Mouse (Mus musculus): ENCODE data around the gene Wdfy2.

Gene Wdfy2

DNA sequence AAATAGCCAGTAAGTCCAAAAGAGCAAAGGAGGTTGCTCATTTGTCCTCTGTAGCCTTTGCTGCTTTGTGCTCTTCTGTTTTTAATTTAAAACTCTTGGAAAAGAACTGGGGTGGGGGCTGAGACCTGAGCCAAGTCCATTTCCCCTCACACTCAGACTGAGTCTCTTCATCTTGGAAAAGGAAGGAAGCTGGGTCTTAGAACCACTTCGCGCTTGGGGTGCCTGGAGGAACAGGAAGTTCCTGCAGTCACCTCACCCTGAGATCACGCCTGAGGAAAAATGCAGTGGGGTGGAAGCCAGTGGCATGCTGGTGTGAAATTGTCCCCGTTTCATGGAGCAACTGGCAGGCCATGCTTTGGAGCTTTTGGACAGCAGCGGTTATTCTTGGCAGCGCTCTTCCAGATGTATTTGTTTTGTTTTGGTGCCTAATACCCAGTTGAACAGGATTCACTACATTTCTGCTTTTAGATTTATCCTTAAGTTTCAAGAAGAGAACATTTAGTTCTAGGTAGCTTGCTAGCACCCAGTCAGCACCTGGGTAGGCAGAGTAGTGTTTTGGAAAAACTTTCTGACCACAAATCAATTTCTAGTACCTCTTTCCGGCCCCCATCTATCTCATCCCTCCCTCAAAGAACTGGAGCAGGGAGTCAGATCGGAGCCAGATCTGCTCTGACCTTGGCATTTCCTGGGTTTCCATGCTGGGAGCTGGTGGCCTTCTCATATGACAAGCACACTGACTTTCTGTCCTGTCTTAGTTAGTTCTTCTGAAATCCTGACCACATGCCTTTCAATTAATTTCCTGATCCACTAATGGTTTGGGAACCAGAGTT is 7.7 kb downstream of the Wdfy2 start:
- peak; percentile 78 for DNase-seq

DNA sequence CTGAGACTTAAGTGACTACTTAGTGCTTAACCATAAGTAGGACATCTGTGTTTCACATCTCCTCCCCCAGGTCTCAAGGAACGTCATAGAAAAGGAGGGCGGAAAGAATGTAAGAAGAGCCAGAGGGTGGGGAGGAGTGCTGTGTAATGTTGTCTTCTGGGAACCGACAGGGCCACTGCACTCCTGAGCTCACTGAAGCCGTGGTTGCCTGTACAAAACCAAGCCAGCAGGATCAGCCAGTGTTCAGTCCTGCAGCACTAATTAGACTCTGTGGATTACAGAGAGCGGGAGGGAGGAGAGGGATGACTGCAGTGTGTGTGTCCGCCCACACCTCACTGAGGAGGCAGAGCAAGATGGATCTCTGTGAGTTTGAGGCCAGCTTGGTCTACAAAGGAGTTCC is 13.5 kb downstream of the Wdfy2 start:
- peak; percentile 65 for DNase-seq

DNA sequence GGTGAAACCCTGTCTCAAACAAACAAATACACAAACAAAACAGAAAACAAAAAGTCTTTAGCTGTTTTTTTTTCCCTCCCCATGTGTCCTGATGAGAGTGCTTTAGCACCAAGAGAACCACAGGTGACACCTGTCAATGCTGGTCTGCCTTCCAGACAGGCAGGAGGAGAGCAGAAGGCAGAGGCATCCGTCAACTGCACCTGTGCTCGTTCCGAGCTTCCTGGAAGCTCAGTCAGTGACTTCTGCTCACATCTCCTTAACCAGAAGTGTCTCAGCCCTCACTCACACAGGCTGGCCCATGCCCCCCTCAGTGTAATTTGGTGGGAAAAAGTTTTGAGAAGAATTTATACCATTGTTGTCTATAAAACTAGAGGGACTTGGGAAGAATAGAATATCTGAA is 15.4 kb downstream of the Wdfy2 start:
- DNase-seq = no peak

GRCm38 (mm10) chr14:62855077-62855835 is 17.8 kb downstream of the Wdfy2 start:
- DNase-seq = no peak

GRCm38 (mm10) chr14:62855863-62856262 is 18.4 kb downstream of the Wdfy2 start:
- no peak for DNase-seq

DNA sequence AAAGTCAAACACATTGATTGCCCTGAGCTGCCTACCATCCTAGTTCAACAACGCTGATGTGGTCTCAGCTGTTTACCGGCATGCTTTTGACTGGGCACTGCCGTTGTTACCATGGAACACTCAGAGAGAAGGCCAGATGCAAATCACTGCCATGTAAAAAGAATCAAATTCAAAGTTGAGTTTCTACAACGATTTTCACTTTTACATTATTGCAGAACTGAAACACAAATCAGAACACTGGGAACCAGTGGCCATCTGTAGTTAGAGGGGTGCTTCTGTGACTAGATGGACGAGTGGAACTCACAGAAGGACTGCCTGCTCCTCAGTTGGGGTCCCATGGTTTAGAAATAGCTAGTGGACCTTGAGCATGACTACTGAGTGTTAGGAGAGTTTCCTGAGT is 19.0 kb downstream of the Wdfy2 start:
- no peak for DNase-seq

- DNase-seq = no peak
These were observed 20.4 kb downstream of the Wdfy2 start for GRCm38 (mm10) chr14:62857879-62858278.

DNA sequence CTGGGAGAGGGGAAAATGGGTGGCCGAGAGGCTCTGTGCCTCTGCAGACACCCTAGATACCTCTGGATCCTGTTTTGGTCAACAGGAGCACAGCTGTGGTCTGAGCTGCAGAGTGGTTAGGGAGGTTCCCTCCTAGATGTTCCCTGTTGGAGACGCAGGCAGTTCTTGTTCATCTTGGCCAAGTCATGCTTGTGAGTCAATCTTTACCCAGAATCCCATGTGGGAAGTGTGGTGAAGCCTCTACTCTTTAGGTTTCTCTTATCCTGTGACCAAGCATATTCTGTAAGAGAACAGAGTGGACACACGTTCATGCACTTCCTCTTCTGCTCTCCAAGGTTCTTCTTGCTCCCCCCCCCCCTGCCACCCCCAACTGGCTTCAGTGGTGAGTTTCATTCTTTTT is 20.8 kb downstream of the Wdfy2 start:
- DNase-seq = no peak

GRCm38 (mm10) chr14:62862564-62862963 is 25.1 kb downstream of the Wdfy2 start:
- DNase-seq = no peak

- DNase-seq = no peak
These were observed 26.8 kb downstream of the Wdfy2 start for GRCm38 (mm10) chr14:62864254-62864653.

DNA sequence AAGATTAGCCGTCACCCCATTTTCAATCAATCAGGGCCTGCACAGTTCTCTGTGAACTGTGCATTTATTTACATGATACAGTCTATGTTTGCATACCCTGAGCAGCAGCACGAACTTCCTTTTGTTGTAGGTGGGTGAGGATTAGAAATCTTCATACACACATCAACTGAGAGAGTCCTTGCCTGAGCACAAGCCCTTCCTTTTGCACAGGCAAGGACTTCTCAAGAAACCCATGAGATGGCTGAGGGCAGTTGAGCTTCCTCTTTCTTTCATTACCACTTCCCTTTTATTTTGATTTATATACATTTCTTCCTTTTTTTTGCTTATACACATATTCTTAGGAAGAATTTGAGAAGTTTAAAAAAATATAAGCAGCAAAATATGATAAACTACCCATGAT is 27.9 kb downstream of the Wdfy2 start:
- no peak for DNase-seq

DNA sequence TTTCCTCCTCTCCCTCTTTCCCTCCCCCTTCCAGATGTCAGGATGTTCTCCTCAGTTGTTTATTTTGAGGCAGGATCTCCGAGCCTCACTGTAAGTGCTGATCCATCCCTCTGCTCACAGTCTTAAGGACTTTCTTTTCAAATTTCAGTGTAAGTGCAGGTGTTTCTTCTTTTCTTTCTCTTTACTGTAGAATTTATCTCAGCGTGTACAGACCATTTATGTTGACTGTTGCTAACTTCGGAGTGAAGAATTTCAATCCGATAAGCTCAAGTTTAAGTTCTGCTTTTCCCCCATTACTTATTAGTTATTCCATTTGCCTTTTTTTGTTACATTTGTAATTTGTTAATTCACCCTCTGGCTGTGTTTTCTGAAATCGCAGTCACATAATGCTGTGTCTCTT is 29.6 kb downstream of the Wdfy2 start:
- no peak for DNase-seq

- no peak for DNase-seq
These were observed 30.1 kb downstream of the Wdfy2 start for GRCm38 (mm10) chr14:62867576-62867975.

DNA sequence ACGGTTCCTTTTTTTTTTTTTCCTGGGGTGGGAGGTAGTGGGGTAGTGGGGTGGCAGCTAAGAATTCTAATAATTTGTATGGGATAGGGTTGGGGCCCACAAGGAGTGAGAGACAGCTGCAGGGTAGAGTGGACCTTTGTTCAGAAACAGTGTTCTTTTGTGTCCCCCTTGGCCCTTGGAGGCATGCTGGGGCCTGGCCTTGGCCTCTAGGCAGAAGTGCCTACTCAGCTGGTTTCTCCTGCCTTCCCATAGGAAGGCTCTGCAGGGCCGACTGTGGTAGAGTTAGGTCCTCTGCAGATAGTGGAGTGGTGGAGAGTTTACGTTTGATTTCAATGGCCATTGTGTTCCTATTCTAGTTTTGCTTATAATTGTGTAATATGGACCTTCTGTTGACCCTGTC is 30.8 kb downstream of the Wdfy2 start:
- DNase-seq = no peak

DNA sequence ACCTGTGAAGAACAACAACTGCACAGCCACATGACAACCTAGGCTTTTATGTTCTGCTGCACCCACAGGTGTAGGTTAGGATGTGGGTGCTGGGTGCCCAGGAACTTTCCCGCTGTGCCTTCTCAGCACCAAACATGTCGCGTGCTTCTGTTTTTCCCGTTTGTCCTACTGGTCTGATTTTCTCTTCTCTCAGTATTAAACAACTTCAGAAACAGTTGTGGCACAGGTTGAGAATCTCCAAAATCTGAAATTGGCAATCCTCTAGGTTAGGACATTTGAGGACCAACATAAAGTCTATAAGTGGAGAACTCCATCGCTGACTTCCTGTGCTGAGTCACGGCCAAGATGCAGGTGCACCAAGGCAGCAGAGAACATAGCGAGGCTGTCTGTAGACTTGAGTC is 32.8 kb downstream of the Wdfy2 start:
- DNase-seq = no peak

DNA sequence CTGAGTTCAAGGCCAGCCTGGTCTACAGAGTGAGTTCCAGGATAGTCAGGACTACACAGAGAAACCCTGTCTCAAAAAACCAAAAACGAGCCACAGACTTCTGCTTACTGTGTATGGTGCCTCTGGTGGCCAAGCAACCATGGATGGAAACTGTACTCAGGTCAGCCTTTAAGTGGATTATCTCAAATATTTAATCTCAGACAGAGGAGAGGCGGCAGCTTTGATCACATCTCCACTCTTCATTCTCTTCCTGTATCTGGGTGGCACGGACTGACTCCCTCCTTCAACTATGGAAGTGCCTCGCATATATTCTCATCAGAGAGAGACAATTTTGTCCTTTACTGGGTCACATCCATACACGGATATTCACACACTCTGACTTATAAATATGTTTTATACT is 34.0 kb downstream of the Wdfy2 start:
- DNase-seq = no peak

- no peak for DNase-seq
These were observed 34.5 kb downstream of the Wdfy2 start for GRCm38 (mm10) chr14:62871932-62872331.

- no peak for DNase-seq
These were observed 36.3 kb downstream of the Wdfy2 start for GRCm38 (mm10) chr14:62873820-62874219.

- DNase-seq = no peak
These were observed 36.9 kb downstream of the Wdfy2 start for GRCm38 (mm10) chr14:62874348-62874747.

DNA sequence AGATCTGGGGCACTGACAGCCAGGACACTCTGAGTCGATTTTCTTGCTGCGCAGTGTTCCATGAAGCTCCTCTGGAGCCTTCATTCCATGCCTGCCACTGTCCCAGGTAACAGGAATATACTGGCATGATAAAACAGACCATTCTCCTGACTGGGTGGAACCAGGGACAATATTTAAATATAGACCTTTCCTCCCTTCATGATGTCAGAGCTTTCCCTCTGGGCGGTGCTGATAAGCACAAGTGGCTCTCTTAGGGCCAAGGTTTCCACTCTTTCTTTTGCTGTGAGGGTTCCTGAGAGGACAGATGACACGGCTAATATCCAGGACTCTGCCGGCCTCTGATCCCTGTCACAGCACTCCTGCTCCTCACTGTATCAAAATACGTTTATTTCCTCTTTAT is 40.6 kb downstream of the Wdfy2 start:
- no peak for DNase-seq

- DNase-seq = no peak
These were observed 41.4 kb downstream of the Wdfy2 start for GRCm38 (mm10) chr14:62878634-62879430.

GRCm38 (mm10) chr14:62879497-62879896 is 42.0 kb downstream of the Wdfy2 start:
- peak; percentile 84 for DNase-seq

- DNase-seq = no peak
These were observed 42.8 kb downstream of the Wdfy2 start for GRCm38 (mm10) chr14:62880084-62880851.

Measured in kidney, adult 9 months (tissue).